Mouse (Mus musculus) ES-Bruce4 (cell line): Measurements from ENCODE around the gene Krtap4-1. TPM values are rescaled to one million over a fixed set of nuclear protein-coding genes. Genes with fewer than 3 reads are reported as not detected.

Source experiments
- H3K27ac ChIP-seq: 2 replicates; pipeline ENCODE4 v1.5.1; 2012; ENCODE audit warnings: low read length, inconsistent platforms; ENCODE audit not compliant: insufficient read depth
- H3K27me3 ChIP-seq: 2 replicates; pipeline ENCODE4 v1.6.1; 2012; ENCODE audit warnings: mild to moderate bottlenecking, low read length, inconsistent platforms; ENCODE audit not compliant: control insufficient read depth, poor library complexity, insufficient read depth, severe bottlenecking
- H3K36me3 ChIP-seq: 2 replicates; pipeline ENCODE4 v1.6.1; 2012; ENCODE audit warnings: inconsistent platforms, mild to moderate bottlenecking, low read length, moderate library complexity; ENCODE audit not compliant: control insufficient read depth, poor library complexity, insufficient read depth, severe bottlenecking
- H3K4me1 ChIP-seq: one replicate; pipeline ENCODE4 v1.8.1; 2011; ENCODE audit warnings: low read length; ENCODE audit not compliant: control insufficient read depth, insufficient read depth
- H3K4me3 ChIP-seq: 2 replicates; pipeline ENCODE4 v1.5.1; 2011; ENCODE audit warnings: low read depth, mild to moderate bottlenecking, low read length
- H3K9ac ChIP-seq: 2 replicates; pipeline ENCODE4 v1.6.1; 2012; ENCODE audit warnings: low read depth, mild to moderate bottlenecking, inconsistent platforms; ENCODE audit not compliant: poor library complexity, severe bottlenecking
- H3K9me3 ChIP-seq: replicated peaks from 2 replicates; pipeline ENCODE4 v1.6.1; 2012; ENCODE audit warnings: mild to moderate bottlenecking, low read length, inconsistent platforms; ENCODE audit not compliant: control insufficient read depth, poor library complexity, insufficient read depth, severe bottlenecking
- CTCF ChIP-seq: IDR thresholded peaks from one replicate; pipeline ENCODE4 v1.8.1; 2011; ENCODE audit warnings: low read depth, low read length
- EP300 ChIP-seq: IDR thresholded peaks from 2 replicates; pipeline ENCODE4 v1.6.1; 2011; ENCODE audit warnings: low read depth, low read length; ENCODE audit not compliant: insufficient read depth
- POLR2A ChIP-seq: IDR thresholded peaks from one replicate; pipeline ENCODE4 v1.8.1; 2011; ENCODE audit warnings: low read length; ENCODE audit not compliant: insufficient read depth
- polyA plus RNA-seq: library from polyadenylated mRNA; stranded (reverse); fragments of >200 nt; gene quantifications from 2 replicates; pipeline ENCODE4 v1.2.4, GENCODE M21; 2011; ENCODE audit warnings: low read depth; ENCODE audit not compliant: missing spikeins, insufficient read depth, insufficient read length

Krtap4-1 gene
- polyA plus RNA-seq, 1 experiment, result not detected

GRCm38 (mm10) chr11:99581051-99581450, 47.0 kb downstream of the Krtap4-1 start:
- Histone ChIP-seq H3K4me1 (no peaks in the 10 kb centered on the region), H3K4me3 (no peak overlapping the region), H3K36me3 (no peaks in the 10 kb centered on the region), H3K9ac (no peak overlapping the region), H3K27me3 (no peaks in the 10 kb centered on the region), H3K9me3 (no peaks in the 10 kb centered on the region), H3K27ac (no peak overlapping the region)
- TF ChIP-seq EP300 (no peak), CTCF (no peak), POLR2A (no peak)

GRCm38 (mm10) chr11:99580636-99581035, 47.4 kb downstream of the Krtap4-1 start, which contains the start of gene Krtap1-5:
TSS of gene Krtap1-5 (minus strand) at chr11:99581016.
- Histone ChIP-seq H3K4me3 (no peak within 1 kb of the TSS), H3K36me3 (no peaks in the 10 kb centered on the region), H3K27me3 (no peaks in the 10 kb centered on the region), H3K9me3 (no peaks in the 10 kb centered on the region), H3K9ac (no peak within 1 kb of the TSS), H3K27ac (no peak within 1 kb of the TSS), H3K4me1 (no peaks in the 10 kb centered on the region)
- TF ChIP-seq EP300 (no peak), CTCF (no peak), POLR2A (no peak)

Other genes starting within 250 kb of the Krtap4-1 start
- 4.1 and 7.1 TPM in 2 replicates for gene Krt10, start 238.9 kb downstream of the Krtap4-1 start, polyA plus RNA-seq
- gene Krt12, start 206.0 kb downstream of the Krtap4-1 start, polyA plus RNA-seq, result not detected in 2 replicates
- gene Krt20, start 190.1 kb downstream of the Krtap4-1 start, polyA plus RNA-seq, result 1.7 and 2.2 TPM in 2 replicates
- gene Krt23, start 135.1 kb downstream of the Krtap4-1 start, polyA plus RNA-seq, result not detected in 2 replicates
- not detected in 2 replicates for gene Krt39, start 106.9 kb downstream of the Krtap4-1 start, polyA plus RNA-seq
- not detected in 2 replicates for gene Krt40, start 85.1 kb downstream of the Krtap4-1 start, polyA plus RNA-seq
- not detected in 2 replicates for gene Krtap3-3, start 77.4 kb downstream of the Krtap4-1 start, polyA plus RNA-seq
- gene Krtap3-2, start 71.4 kb downstream of the Krtap4-1 start, polyA plus RNA-seq, result not detected in 2 replicates
- not detected in 2 replicates for gene Gm11939, start 68.8 kb downstream of the Krtap4-1 start, polyA plus RNA-seq
- not detected in 2 replicates for gene Krtap3-1, start 61.6 kb downstream of the Krtap4-1 start, polyA plus RNA-seq
- gene Krtap1-5, start 47.2 kb downstream of the Krtap4-1 start, polyA plus RNA-seq, result not detected in 2 replicates
- gene Krtap1-4, start 44.6 kb downstream of the Krtap4-1 start, polyA plus RNA-seq, result not detected in 2 replicates
- not detected in 2 replicates for gene Krtap1-3, start 36.9 kb downstream of the Krtap4-1 start, polyA plus RNA-seq
- gene Krtap9-3, start 30.1 kb downstream of the Krtap4-1 start, polyA plus RNA-seq, result not detected in 2 replicates
- gene Gm11938, start 24.9 kb downstream of the Krtap4-1 start, polyA plus RNA-seq, result not detected in 2 replicates
- gene Gm11937, start 18.0 kb downstream of the Krtap4-1 start, polyA plus RNA-seq, result not detected in 2 replicates
- gene Krtap2-4, start 13.4 kb downstream of the Krtap4-1 start, polyA plus RNA-seq, result not detected in 2 replicates
- not detected in 2 replicates for gene Gm11562, start 7.8 kb downstream of the Krtap4-1 start, polyA plus RNA-seq
- gene Krtap4-2, start 6.8 kb upstream of the Krtap4-1 start, polyA plus RNA-seq, result not detected in 2 replicates
- gene Krtap4-7, start 15.9 kb upstream of the Krtap4-1 start, polyA plus RNA-seq, result not detected in 2 replicates
- gene Gm11555, start 22.0 kb upstream of the Krtap4-1 start, polyA plus RNA-seq, result not detected in 2 replicates
- not detected in 2 replicates for gene Gm11563, start 30.7 kb upstream of the Krtap4-1 start, polyA plus RNA-seq
- gene Krtap4-6, start 37.7 kb upstream of the Krtap4-1 start, polyA plus RNA-seq, result not detected in 2 replicates
- not detected in 2 replicates for gene Gm14190, start 62.5 kb upstream of the Krtap4-1 start, polyA plus RNA-seq
- not detected in 2 replicates for gene Gm14180, start 106.1 kb upstream of the Krtap4-1 start, polyA plus RNA-seq
- not detected in 2 replicates for gene Gm11595, start 144.7 kb upstream of the Krtap4-1 start, polyA plus RNA-seq
- gene Krtap4-8, start 152.5 kb upstream of the Krtap4-1 start, polyA plus RNA-seq, result not detected in 2 replicates
- not detected in 2 replicates for gene Krtap4-9, start 157.0 kb upstream of the Krtap4-1 start, polyA plus RNA-seq
- gene Gm11596, start 165.2 kb upstream of the Krtap4-1 start, polyA plus RNA-seq, result not detected in 2 replicates
- not detected in 2 replicates for gene Gm11569, start 170.7 kb upstream of the Krtap4-1 start, polyA plus RNA-seq
- gene Gm11554, start 176.2 kb upstream of the Krtap4-1 start, polyA plus RNA-seq, result not detected in 2 replicates
- not detected in 2 replicates for gene Krtap4-13, start 181.7 kb upstream of the Krtap4-1 start, polyA plus RNA-seq
- not detected in 2 replicates for gene Gm11564, start 187.4 kb upstream of the Krtap4-1 start, polyA plus RNA-seq
- gene 2300003K06Rik, start 209.8 kb upstream of the Krtap4-1 start, polyA plus RNA-seq, result not detected in 2 replicates
- gene Krtap4-16, start 223.4 kb upstream of the Krtap4-1 start, polyA plus RNA-seq, result not detected in 2 replicates
- not detected in 2 replicates for gene Gm11568, start 229.7 kb upstream of the Krtap4-1 start, polyA plus RNA-seq
- not detected in 2 replicates for gene Gm11559, start 236.2 kb upstream of the Krtap4-1 start, polyA plus RNA-seq
- not detected in 2 replicates for gene Krtap9-1, start 245.2 kb upstream of the Krtap4-1 start, polyA plus RNA-seq